Mouse (Mus musculus): ENCODE results near the gene Col4a4. TPM values are rescaled to one million over a fixed set of nuclear protein-coding genes. Genes with fewer than 3 reads are reported as not detected.
A peak's percentile ranks its signal among the peaks of the same experiment; 100 is the strongest.

The Col4a4 gene
- polyA plus RNA-seq, 2 experiments = 0.14 to 0.18 TPM

GRCm38 (mm10) chr1:82560223-82560622 lies 26.4 kb downstream of the Col4a4 start:
- no peaks in the 10 kb centered on the region for H3K4me1 ChIP-seq (ENCODE audit: control insufficient read depth, insufficient read depth, low read length)
- no peak overlapping the region for H3K4me3 ChIP-seq (replicated peaks; ENCODE audit: low read length)
- H3K9me3 ChIP-seq (ENCODE audit: control insufficient read depth, low read length) = no peaks in the 10 kb centered on the region
- no peak for TF ChIP-seq POLR2A (IDR thresholded peaks at IDR 0.05; ENCODE audit: borderline replicate concordance, extremely low read depth, insufficient read depth, insufficient read length)
- H3K36me3 ChIP-seq (ENCODE audit: control insufficient read depth, insufficient read depth, low read length) = no peaks in the 10 kb centered on the region
- 55% methylated on average over 4 of the region's 4 CpGs for WGBS
- no peak for DNase-seq (ENCODE audit: low spot score)
- no peak overlapping the region for H3K9ac ChIP-seq (ENCODE audit: low read depth, low read length, severe bottlenecking)
- no peak for ATAC-seq (ENCODE audit: low FRiP score, low read depth)
- H3K4me2 ChIP-seq (replicated peaks; ENCODE audit: low read depth, low read length, severe bottlenecking) = no peak overlapping the region
- H3K27ac ChIP-seq (replicated peaks; ENCODE audit: low read depth, low read length) = no peak overlapping the region
- H3K27me3 ChIP-seq (ENCODE audit: control insufficient read depth, insufficient read depth, low read length) = no peaks in the 10 kb centered on the region

DNA sequence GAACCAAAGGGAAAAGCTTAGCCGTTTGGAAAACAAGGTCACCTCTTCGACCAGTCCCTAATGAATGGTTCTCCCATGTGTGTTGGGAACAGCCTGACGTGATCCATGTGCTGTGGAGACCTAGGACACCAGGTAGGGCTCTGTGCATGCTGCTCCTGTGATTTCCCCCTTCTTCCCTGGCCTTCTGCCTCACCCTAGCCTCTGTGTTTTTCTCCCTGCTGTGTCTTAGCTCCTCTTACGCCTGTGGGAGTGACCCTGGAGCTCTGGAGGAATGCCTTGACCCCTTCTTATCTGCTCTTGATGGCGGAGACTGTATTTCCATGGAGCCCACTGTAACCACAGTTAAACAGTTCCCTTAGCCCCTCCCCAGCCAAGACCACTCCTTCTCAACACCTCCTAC lies 31.8 kb downstream of the Col4a4 start:
- Histone ChIP-seq H3K4me3 (replicated peaks; ENCODE audit: low read length) (no peak overlapping the region), H3K9ac (ENCODE audit: low read depth, low read length, severe bottlenecking) (no peak overlapping the region), H3K4me1 (ENCODE audit: control insufficient read depth, insufficient read depth, low read length) (no peaks in the 10 kb centered on the region), H3K36me3 (ENCODE audit: control insufficient read depth, insufficient read depth, low read length) (no peaks in the 10 kb centered on the region), H3K27ac (replicated peaks; ENCODE audit: low read depth, low read length) (no peak overlapping the region), H3K4me2 (replicated peaks; ENCODE audit: low read depth, low read length, severe bottlenecking) (no peak overlapping the region), H3K9me3 (ENCODE audit: control insufficient read depth, low read length) (no peaks in the 10 kb centered on the region), H3K27me3 (ENCODE audit: control insufficient read depth, insufficient read depth, low read length) (no peaks in the 10 kb centered on the region)
- DNase-seq (ENCODE audit: low spot score) (no peak), ATAC-seq (ENCODE audit: low FRiP score, low read depth) (no peak)
- 68% methylated on average over 5 of the region's 5 CpGs for WGBS
- no peak for TF ChIP-seq POLR2A (IDR thresholded peaks at IDR 0.05; ENCODE audit: borderline replicate concordance, extremely low read depth, insufficient read depth, insufficient read length)

DNA sequence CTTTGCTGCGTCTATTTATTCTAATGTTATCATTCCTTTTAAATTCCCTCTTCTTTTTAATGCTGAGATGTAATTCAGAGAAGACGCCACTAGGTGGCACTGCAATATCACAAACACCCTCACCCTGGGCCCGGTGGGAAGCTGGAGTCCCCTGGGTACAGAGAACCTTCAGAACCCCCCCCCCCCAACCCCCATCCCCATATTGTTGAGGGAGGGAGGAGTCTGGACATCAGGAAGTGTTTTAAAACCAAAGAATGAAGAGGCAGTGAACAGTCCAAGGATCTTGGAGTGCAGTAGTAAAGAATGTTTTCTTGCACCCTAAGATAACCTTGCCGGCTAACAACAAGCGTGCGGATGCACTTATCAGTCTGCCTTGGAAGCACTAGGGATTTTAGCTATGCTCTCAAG lies 32.2 kb downstream of the Col4a4 start:
- H3K4me1 ChIP-seq (ENCODE audit: control insufficient read depth, insufficient read depth, low read length) = no peaks in the 10 kb centered on the region
- 45% methylated on average over 6 of the region's 6 CpGs for WGBS
- H3K9ac ChIP-seq (ENCODE audit: low read depth, low read length, severe bottlenecking) = no peak overlapping the region
- H3K9me3 ChIP-seq (ENCODE audit: control insufficient read depth, low read length) = no peaks in the 10 kb centered on the region
- H3K4me3 ChIP-seq (replicated peaks; ENCODE audit: low read length) = no peak overlapping the region
- no peak overlapping the region for H3K27ac ChIP-seq (replicated peaks; ENCODE audit: low read depth, low read length)
- no peaks in the 10 kb centered on the region for H3K27me3 ChIP-seq (ENCODE audit: control insufficient read depth, insufficient read depth, low read length)
- no peak for TF ChIP-seq POLR2A (IDR thresholded peaks at IDR 0.05; ENCODE audit: borderline replicate concordance, extremely low read depth, insufficient read depth, insufficient read length)
- no peaks in the 10 kb centered on the region for H3K36me3 ChIP-seq (ENCODE audit: control insufficient read depth, insufficient read depth, low read length)
- H3K4me2 ChIP-seq (replicated peaks; ENCODE audit: low read depth, low read length, severe bottlenecking) = no peak overlapping the region
- DNase-seq (ENCODE audit: low spot score) (peak; percentile 22), ATAC-seq (ENCODE audit: low FRiP score, low read depth) (0 out of 2 replicates have a peak, but pooled peaks have one; percentile 65)

DNA sequence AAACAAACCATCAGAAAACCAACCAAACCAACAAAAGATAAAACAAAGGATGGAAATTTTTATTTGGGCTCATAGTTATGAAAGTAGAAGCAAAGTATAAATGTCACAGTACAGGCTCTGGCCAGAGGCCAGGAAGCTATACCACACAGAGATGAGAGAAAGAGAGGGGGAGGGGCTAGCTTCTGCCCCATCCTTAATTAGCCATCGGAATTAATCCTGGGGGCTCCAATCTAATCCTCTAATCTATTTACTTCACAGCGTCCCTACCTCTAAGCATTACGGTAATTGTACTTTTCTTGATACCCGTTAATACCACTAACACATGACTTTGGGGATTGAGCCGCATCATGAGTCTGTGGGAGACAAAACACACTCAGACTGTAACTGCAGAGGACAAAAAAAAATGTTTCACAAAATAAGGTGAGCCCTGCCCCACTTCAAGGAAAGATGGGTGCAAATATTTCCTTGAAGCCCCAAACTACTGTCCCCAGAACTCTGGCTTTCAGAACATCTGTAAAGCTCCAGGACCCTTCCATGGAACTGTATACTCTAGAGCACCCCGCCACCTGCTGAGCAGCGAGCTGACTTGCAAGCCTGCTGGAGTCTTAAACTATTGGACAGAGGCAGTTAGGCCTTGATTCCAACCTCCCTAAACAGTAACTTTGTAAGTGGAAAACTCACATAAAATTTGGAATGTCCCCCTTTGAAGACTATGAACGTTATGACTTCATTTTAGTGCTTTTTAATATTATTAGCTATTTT lies 41.3 kb downstream of the Col4a4 start:
- WGBS = 50% methylated on average over 8 of the region's 8 CpGs
- no peak overlapping the region for H3K4me2 ChIP-seq (replicated peaks; ENCODE audit: low read depth, low read length, severe bottlenecking)
- peaks cover 3% of the 10 kb centered on the region; the same call in 1 of the 2 replicates for H3K4me1 ChIP-seq (ENCODE audit: control insufficient read depth, insufficient read depth, low read length)
- no peak overlapping the region for H3K4me3 ChIP-seq (replicated peaks; ENCODE audit: low read length)
- H3K9ac ChIP-seq (ENCODE audit: low read depth, low read length, severe bottlenecking) = no peak overlapping the region
- TF ChIP-seq POLR2A (IDR thresholded peaks at IDR 0.05; ENCODE audit: borderline replicate concordance, extremely low read depth, insufficient read depth, insufficient read length) = no peak
- H3K9me3 ChIP-seq (ENCODE audit: control insufficient read depth, low read length) = no peaks in the 10 kb centered on the region
- no peak for DNase-seq (ENCODE audit: low spot score)
- no peaks in the 10 kb centered on the region for H3K27me3 ChIP-seq (ENCODE audit: control insufficient read depth, insufficient read depth, low read length)
- H3K27ac ChIP-seq (replicated peaks; ENCODE audit: low read depth, low read length) = no peak overlapping the region
- ATAC-seq (ENCODE audit: low FRiP score, low read depth) = no peak
- H3K36me3 ChIP-seq (ENCODE audit: control insufficient read depth, insufficient read depth, low read length) = no peaks in the 10 kb centered on the region

GRCm38 (mm10) chr1:82544419-82545185 lies 42.0 kb downstream of the Col4a4 start:
- peaks cover 3% of the 10 kb centered on the region; the same call in 1 of the 2 replicates for H3K4me1 ChIP-seq (ENCODE audit: control insufficient read depth, insufficient read depth, low read length)
- H3K9me3 ChIP-seq (ENCODE audit: control insufficient read depth, low read length) = no peaks in the 10 kb centered on the region
- WGBS = 29% methylated on average over 6 of the region's 6 CpGs
- no peak for ATAC-seq (ENCODE audit: low FRiP score, low read depth)
- no peaks in the 10 kb centered on the region for H3K27me3 ChIP-seq (ENCODE audit: control insufficient read depth, insufficient read depth, low read length)
- H3K36me3 ChIP-seq (ENCODE audit: control insufficient read depth, insufficient read depth, low read length) = no peaks in the 10 kb centered on the region
- no peak overlapping the region for H3K27ac ChIP-seq (replicated peaks; ENCODE audit: low read depth, low read length)
- no peak overlapping the region for H3K4me3 ChIP-seq (replicated peaks; ENCODE audit: low read length)
- no peak overlapping the region for H3K4me2 ChIP-seq (replicated peaks; ENCODE audit: low read depth, low read length, severe bottlenecking)
- TF ChIP-seq POLR2A (IDR thresholded peaks at IDR 0.05; ENCODE audit: borderline replicate concordance, extremely low read depth, insufficient read depth, insufficient read length) = no peak
- DNase-seq (ENCODE audit: low spot score) = no peak
- no peak overlapping the region for H3K9ac ChIP-seq (ENCODE audit: low read depth, low read length, severe bottlenecking)

Data from limb, embryonic 14.5 days (tissue).